Mouse (Mus musculus): ENCODE measurements around the gene Olfr1269. TPM values are rescaled to one million over a fixed set of nuclear protein-coding genes. Genes with fewer than 3 reads are reported as not detected.

Olfr1269 gene
- not detected in 2 replicates for polyA plus RNA-seq (2015; fragmentation: Nextera tagmentation; extraction: Ambion mirVana)

GRCm38 (mm10) chr2:90121312-90121711 lies at the start of gene Olfr1269:
Gene Olfr1269, minus strand, starts transcription at chr2:90121412.
- H3K4me3 ChIP-seq (ENCODE audit: low read length), result no peak within 1 kb of the TSS
- 77% methylated on average over 1 of the region's 1 CpGs for WGBS
- no peaks in the 10 kb centered on the region for H3K9me3 ChIP-seq (replicated peaks; ENCODE audit: control insufficient read depth, low read length)
- H3K36me3 ChIP-seq (ENCODE audit: control insufficient read depth, insufficient read depth), result no peaks in the 10 kb centered on the region
- no peak for ATAC-seq (replicated peaks; ENCODE audit: extremely low read depth, insufficient read depth, low FRiP score)
- H3K4me1 ChIP-seq (ENCODE audit: control insufficient read depth, insufficient read depth, low read length), result no peaks in the 10 kb centered on the region
- no peak within 1 kb of the TSS for H3K4me2 ChIP-seq (ENCODE audit: low read depth, low read length)
- no peaks in the 10 kb centered on the region for H3K27me3 ChIP-seq (ENCODE audit: control insufficient read depth, insufficient read depth, low read length)
- H3K27ac ChIP-seq (ENCODE audit: low read length), result no peak within 1 kb of the TSS
- no peak within 1 kb of the TSS for H3K9ac ChIP-seq (ENCODE audit: low read length)

GRCm38 (mm10) chr2:90153916-90154315 lies 32.7 kb upstream of the Olfr1269 start:
- WGBS, result 80% methylated on average over 9 of the region's 9 CpGs
- H3K9ac ChIP-seq (ENCODE audit: low read length), result no peak overlapping the region
- no peak overlapping the region for H3K4me2 ChIP-seq (ENCODE audit: low read depth, low read length)
- H3K9me3 ChIP-seq (replicated peaks; ENCODE audit: control insufficient read depth, low read length), result no peaks in the 10 kb centered on the region
- no peaks in the 10 kb centered on the region for H3K27me3 ChIP-seq (ENCODE audit: control insufficient read depth, insufficient read depth, low read length)
- H3K27ac ChIP-seq (ENCODE audit: low read length), result no peak overlapping the region
- ATAC-seq (replicated peaks; ENCODE audit: extremely low read depth, insufficient read depth, low FRiP score), result no peak
- H3K4me1 ChIP-seq (ENCODE audit: control insufficient read depth, insufficient read depth, low read length), result no peaks in the 10 kb centered on the region
- no peak overlapping the region for H3K4me3 ChIP-seq (ENCODE audit: low read length)
- H3K36me3 ChIP-seq (ENCODE audit: control insufficient read depth, insufficient read depth), result no peaks in the 10 kb centered on the region

DNA sequence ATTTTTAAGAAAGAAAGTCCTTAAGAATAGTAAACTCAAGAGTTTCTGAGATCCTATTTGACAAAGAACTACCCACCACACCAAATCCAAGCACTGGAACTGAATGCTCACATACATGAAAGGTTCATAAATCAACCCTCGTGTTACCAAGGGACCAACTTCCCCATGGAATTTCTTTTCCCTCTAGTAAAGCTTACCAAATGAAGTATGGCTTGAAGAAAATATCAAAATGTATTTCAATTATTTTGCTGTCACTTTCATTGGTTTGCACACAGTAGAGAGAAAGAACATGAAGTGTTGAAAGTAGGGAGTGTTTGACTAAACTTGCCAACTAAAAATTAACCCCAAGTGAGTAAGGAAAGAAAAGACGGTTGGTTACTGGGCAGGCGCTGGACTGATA lies 31.8 kb upstream of the Olfr1269 start, which contains the start of gene Olfr1270:
Gene Olfr1270, minus strand, starts transcription at position 101 of the 400 bp plus-strand sequence.
- Histone ChIP-seq H3K9me3 (replicated peaks; ENCODE audit: control insufficient read depth, low read length) (no peaks in the 10 kb centered on the region), H3K4me1 (ENCODE audit: control insufficient read depth, insufficient read depth, low read length) (no peaks in the 10 kb centered on the region), H3K27me3 (ENCODE audit: control insufficient read depth, insufficient read depth, low read length) (no peaks in the 10 kb centered on the region), H3K27ac (ENCODE audit: low read length) (no peak within 1 kb of the TSS), H3K4me3 (ENCODE audit: low read length) (no peak within 1 kb of the TSS), H3K9ac (ENCODE audit: low read length) (no peak within 1 kb of the TSS), H3K4me2 (ENCODE audit: low read depth, low read length) (no peak within 1 kb of the TSS), H3K36me3 (ENCODE audit: control insufficient read depth, insufficient read depth) (no peaks in the 10 kb centered on the region)
- 85% methylated on average over 3 of the region's 3 CpGs for WGBS
- ATAC-seq (replicated peaks; ENCODE audit: extremely low read depth, insufficient read depth, low FRiP score), result no peak

GRCm38 (mm10) chr2:90142196-90142595 lies 21.0 kb upstream of the Olfr1269 start, which contains the start of gene Olfr32:
Gene Olfr32, minus strand, starts transcription at chr2:90142296.
- H3K4me1 ChIP-seq (ENCODE audit: control insufficient read depth, insufficient read depth, low read length), result no peaks in the 10 kb centered on the region
- ATAC-seq (replicated peaks; ENCODE audit: extremely low read depth, insufficient read depth, low FRiP score), result no peak
- H3K4me2 ChIP-seq (ENCODE audit: low read depth, low read length), result no peak within 1 kb of the TSS
- no peaks in the 10 kb centered on the region for H3K36me3 ChIP-seq (ENCODE audit: control insufficient read depth, insufficient read depth)
- H3K9ac ChIP-seq (ENCODE audit: low read length), result no peak within 1 kb of the TSS
- no peak within 1 kb of the TSS for H3K4me3 ChIP-seq (ENCODE audit: low read length)
- H3K27ac ChIP-seq (ENCODE audit: low read length), result no peak within 1 kb of the TSS
- no peaks in the 10 kb centered on the region for H3K9me3 ChIP-seq (replicated peaks; ENCODE audit: control insufficient read depth, low read length)
- H3K27me3 ChIP-seq (ENCODE audit: control insufficient read depth, insufficient read depth, low read length), result no peaks in the 10 kb centered on the region

DNA sequence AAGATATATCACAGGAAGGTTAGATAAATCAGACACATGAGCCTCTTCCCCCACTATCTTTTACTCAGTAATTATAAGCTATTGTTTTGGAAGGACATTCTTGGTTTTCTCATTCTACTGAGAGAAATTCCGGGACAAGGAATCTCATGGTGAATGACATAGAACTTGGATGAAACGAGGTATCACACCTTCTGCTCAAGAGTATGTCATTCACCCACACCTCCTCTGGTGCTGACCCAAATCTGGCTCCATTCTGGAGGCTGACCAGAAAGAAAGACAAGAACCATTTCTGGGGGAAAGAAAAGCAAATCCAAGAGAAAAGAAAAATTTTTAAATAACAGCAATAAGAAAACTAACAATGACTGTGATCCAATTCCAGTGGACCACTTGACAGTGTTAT lies 51.1 kb downstream of the Olfr1269 start:
- H3K27me3 ChIP-seq (ENCODE audit: control insufficient read depth, insufficient read depth, low read length), result no peaks in the 10 kb centered on the region
- H3K4me1 ChIP-seq (ENCODE audit: control insufficient read depth, insufficient read depth, low read length), result no peaks in the 10 kb centered on the region
- H3K4me2 ChIP-seq (ENCODE audit: low read depth, low read length), result no peak overlapping the region
- ATAC-seq (replicated peaks; ENCODE audit: extremely low read depth, insufficient read depth, low FRiP score), result no peak
- H3K36me3 ChIP-seq (ENCODE audit: control insufficient read depth, insufficient read depth), result no peaks in the 10 kb centered on the region
- H3K4me3 ChIP-seq (ENCODE audit: low read length), result no peak overlapping the region
- no peak overlapping the region for H3K9ac ChIP-seq (ENCODE audit: low read length)
- H3K9me3 ChIP-seq (replicated peaks; ENCODE audit: control insufficient read depth, low read length), result no peaks in the 10 kb centered on the region
- 62% methylated on average over 2 of the region's 2 CpGs for WGBS
- no peak overlapping the region for H3K27ac ChIP-seq (ENCODE audit: low read length)

Other genes starting within 250 kb of the Olfr1269 start
- gene Olfr1257, start 243.0 kb downstream of the Olfr1269 start, polyA plus RNA-seq (2015; fragmentation: Nextera tagmentation; extraction: Ambion mirVana), result not detected in 2 replicates
- not detected in 2 replicates for gene Olfr1258, start 194.1 kb downstream of the Olfr1269 start, polyA plus RNA-seq (2015; fragmentation: Nextera tagmentation; extraction: Ambion mirVana)
- gene Olfr1259, start 172.7 kb downstream of the Olfr1269 start, polyA plus RNA-seq (2015; fragmentation: Nextera tagmentation; extraction: Ambion mirVana), result not detected in 2 replicates
- not detected in 2 replicates for gene Olfr1260, start 147.1 kb downstream of the Olfr1269 start, polyA plus RNA-seq (2015; fragmentation: Nextera tagmentation; extraction: Ambion mirVana)
- not detected in 2 replicates for gene Olfr1261, start 130.2 kb downstream of the Olfr1269 start, polyA plus RNA-seq (2015; fragmentation: Nextera tagmentation; extraction: Ambion mirVana)
- not detected in 2 replicates for gene Olfr1262, start 121.3 kb downstream of the Olfr1269 start, polyA plus RNA-seq (2015; fragmentation: Nextera tagmentation; extraction: Ambion mirVana)
- gene Olfr1263, start 109.3 kb downstream of the Olfr1269 start, polyA plus RNA-seq (2015; fragmentation: Nextera tagmentation; extraction: Ambion mirVana), result not detected in 2 replicates
- gene Olfr1264, start 95.8 kb downstream of the Olfr1269 start, polyA plus RNA-seq (2015; fragmentation: Nextera tagmentation; extraction: Ambion mirVana), result not detected in 2 replicates
- not detected in 2 replicates for gene Olfr1265, start 86.1 kb downstream of the Olfr1269 start, polyA plus RNA-seq (2015; fragmentation: Nextera tagmentation; extraction: Ambion mirVana)
- gene Olfr140, start 57.8 kb downstream of the Olfr1269 start, polyA plus RNA-seq (2015; fragmentation: Nextera tagmentation; extraction: Ambion mirVana), result not detected in 2 replicates
- gene Olfr32, start 20.9 kb upstream of the Olfr1269 start, polyA plus RNA-seq (2015; fragmentation: Nextera tagmentation; extraction: Ambion mirVana), result not detected in 2 replicates
- gene Olfr1270, start 31.7 kb upstream of the Olfr1269 start, polyA plus RNA-seq (2015; fragmentation: Nextera tagmentation; extraction: Ambion mirVana), result not detected in 2 replicates
- gene Olfr1506, start 103.1 kb upstream of the Olfr1269 start, polyA plus RNA-seq (2015; fragmentation: Nextera tagmentation; extraction: Ambion mirVana), result not detected in 2 replicates
- gene Olfr142, start 136.2 kb upstream of the Olfr1269 start, polyA plus RNA-seq (2015; fragmentation: Nextera tagmentation; extraction: Ambion mirVana), result not detected in 2 replicates
- not detected in 2 replicates for gene Olfr1271, start 149.6 kb upstream of the Olfr1269 start, polyA plus RNA-seq (2015; fragmentation: Nextera tagmentation; extraction: Ambion mirVana)
- gene Olfr1272, start 171.4 kb upstream of the Olfr1269 start, polyA plus RNA-seq (2015; fragmentation: Nextera tagmentation; extraction: Ambion mirVana), result not detected in 2 replicates
- gene Gm13769, start 200.8 kb upstream of the Olfr1269 start, polyA plus RNA-seq (2015; fragmentation: Nextera tagmentation; extraction: Ambion mirVana), result 0.06 TPM in 1 of 2 replicates, not detected in the other